Mouse (Mus musculus) regulatory T cell (primary cell): ENCODE data around the gene Stat5b.

Experiments used
- in situ Hi-C: fragments of 300-600 bp; cut with MboI, MseI; formaldehyde crosslinking; loops from one replicate; pipeline ENCODE4 v1.15.1; 2025; ENCODE audit warnings: high pct_unique_total_duplicates

Gene Stat5b

GRCm38 (mm10) chr11:100775921-100776320 lies 74.6 kb downstream of the Stat5b start:
- in situ Hi-C loops = no loop called here

GRCm38 (mm10) chr11:100774261-100774660 lies 76.3 kb downstream of the Stat5b start:
- in situ Hi-C loops = loop anchor here (5.0 kb wide), 1 partner anchor 67 kb away; no protein-coding TSS in a partner anchor

- in situ Hi-C loops = loop anchor here (5.0 kb wide), 1 partner anchor 64 kb away; no protein-coding TSS in a partner anchor
These were observed 79.7 kb downstream of the Stat5b start, which contains the start of gene Ghdc for GRCm38 (mm10) chr11:100770646-100771408. Ghdc (minus strand) TSS chr11:100770957.

GRCm38 (mm10) chr11:100769980-100770379 lies 80.5 kb downstream of the Stat5b start:
- in situ Hi-C loops = loop anchor here (5.0 kb wide), 1 partner anchor 63 kb away; no protein-coding TSS in a partner anchor

GRCm38 (mm10) chr11:100767871-100768270 lies 82.7 kb downstream of the Stat5b start:
- in situ Hi-C loops = no loop called here

GRCm38 (mm10) chr11:100766726-100767125 lies 83.8 kb downstream of the Stat5b start:
- in situ Hi-C loops = no loop called here

- in situ Hi-C loops = no loop called here
These were observed 87.7 kb downstream of the Stat5b start, which contains the start of gene Hcrt for GRCm38 (mm10) chr11:100762831-100763230. Hcrt (minus strand) TSS chr11:100762931.

GRCm38 (mm10) chr11:100761547-100762045 lies 88.9 kb downstream of the Stat5b start:
- in situ Hi-C loops = no loop called here

GRCm38 (mm10) chr11:100759611-100760233 lies 90.8 kb downstream of the Stat5b start, which contains the start of gene Kcnh4:
Kcnh4 (minus strand) TSS chr11:100759942.
- in situ Hi-C loops = no loop called here

GRCm38 (mm10) chr11:100758707-100759610 lies 91.6 kb downstream of the Stat5b start:
- in situ Hi-C loops = no loop called here

- in situ Hi-C loops = no loop called here
These were observed 93.0 kb downstream of the Stat5b start for GRCm38 (mm10) chr11:100757566-100757965.

- in situ Hi-C loops = no loop called here
These were observed 94.0 kb downstream of the Stat5b start for GRCm38 (mm10) chr11:100756476-100756875.

GRCm38 (mm10) chr11:100754693-100755057 lies 95.8 kb downstream of the Stat5b start:
- in situ Hi-C loops = no loop called here

GRCm38 (mm10) chr11:100754021-100754692 lies 96.4 kb downstream of the Stat5b start:
- in situ Hi-C loops = no loop called here

- in situ Hi-C loops = no loop called here
These were observed 98.2 kb downstream of the Stat5b start for GRCm38 (mm10) chr11:100752294-100752693.

GRCm38 (mm10) chr11:100750127-100750526 lies 100.4 kb downstream of the Stat5b start:
- in situ Hi-C loops = no loop called here

GRCm38 (mm10) chr11:100749469-100749868 lies 101.1 kb downstream of the Stat5b start:
- in situ Hi-C loops = no loop called here

GRCm38 (mm10) chr11:100748620-100749019 lies 101.9 kb downstream of the Stat5b start:
- in situ Hi-C loops = no loop called here

GRCm38 (mm10) chr11:100747114-100747513 lies 103.4 kb downstream of the Stat5b start:
- in situ Hi-C loops = no loop called here

GRCm38 (mm10) chr11:100746546-100746945 lies 104.0 kb downstream of the Stat5b start:
- in situ Hi-C loops = no loop called here

GRCm38 (mm10) chr11:100745085-100745484 lies 105.4 kb downstream of the Stat5b start:
- in situ Hi-C loops = no loop called here
